Mouse (Mus musculus): ENCODE results near the gene Slc3a1.
A peak's percentile ranks its signal among the peaks of the same experiment; 100 is the strongest.

Gene Slc3a1

DNA sequence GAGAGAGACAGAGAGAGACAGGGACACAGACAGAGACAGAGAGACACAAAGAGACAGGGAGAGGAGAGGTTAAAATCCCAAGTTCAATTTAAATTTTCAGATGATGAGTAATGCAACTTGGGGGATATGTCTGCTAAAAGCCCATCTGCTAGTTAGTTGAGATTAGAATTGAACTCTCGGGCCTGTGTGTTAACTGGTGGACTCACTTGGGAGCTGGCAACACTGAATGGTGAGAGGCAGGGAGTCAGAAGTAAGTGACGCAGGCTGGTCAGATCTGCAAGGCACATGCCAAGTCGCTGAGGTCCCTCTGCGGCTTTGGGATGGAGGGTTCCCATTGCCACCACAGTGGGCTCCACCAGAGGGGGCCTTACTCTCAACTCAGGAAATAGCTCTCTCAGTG lies 10.1 kb downstream of the Slc3a1 start:
- no peak for DNase-seq

DNA sequence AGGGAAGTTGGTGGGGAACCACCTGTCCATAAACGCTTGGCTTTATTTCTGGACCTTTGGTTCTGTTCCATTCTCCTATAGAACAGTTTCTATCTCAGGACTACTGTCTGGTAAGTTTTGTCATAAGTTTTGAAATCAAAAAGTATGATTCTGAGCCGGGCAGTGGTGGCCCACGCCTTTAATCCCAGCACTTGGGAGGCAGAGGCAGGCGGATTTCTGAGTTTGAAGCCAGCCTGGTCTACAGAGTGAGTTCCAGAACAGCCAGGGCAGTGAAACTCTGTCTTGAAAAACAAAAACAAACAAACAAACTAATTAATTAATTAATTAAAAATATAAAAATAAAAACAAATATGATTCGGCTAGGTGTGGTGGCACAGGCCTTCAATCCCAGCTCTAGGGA lies 10.6 kb downstream of the Slc3a1 start:
- DNase-seq = no peak

DNA sequence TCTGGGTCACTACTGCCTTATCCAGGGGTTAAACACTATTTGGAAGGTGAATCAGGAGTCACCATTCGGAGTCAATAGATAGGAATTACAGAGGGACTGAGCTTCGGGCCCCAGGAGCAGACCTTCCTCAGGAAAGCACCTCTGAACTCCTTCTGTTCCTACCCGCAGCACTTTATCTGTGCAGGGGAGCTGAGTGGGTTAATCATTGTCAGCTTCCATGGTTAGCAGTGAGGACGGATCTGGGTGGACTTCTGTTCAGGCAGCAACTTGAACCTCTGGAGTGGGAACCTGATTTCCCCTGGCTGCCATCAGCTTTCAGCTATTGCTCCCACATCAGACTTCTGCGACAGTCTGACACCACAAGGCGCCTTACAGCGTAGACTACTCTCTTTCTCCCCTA lies 12.7 kb downstream of the Slc3a1 start:
- peak; percentile 80 for DNase-seq

DNA sequence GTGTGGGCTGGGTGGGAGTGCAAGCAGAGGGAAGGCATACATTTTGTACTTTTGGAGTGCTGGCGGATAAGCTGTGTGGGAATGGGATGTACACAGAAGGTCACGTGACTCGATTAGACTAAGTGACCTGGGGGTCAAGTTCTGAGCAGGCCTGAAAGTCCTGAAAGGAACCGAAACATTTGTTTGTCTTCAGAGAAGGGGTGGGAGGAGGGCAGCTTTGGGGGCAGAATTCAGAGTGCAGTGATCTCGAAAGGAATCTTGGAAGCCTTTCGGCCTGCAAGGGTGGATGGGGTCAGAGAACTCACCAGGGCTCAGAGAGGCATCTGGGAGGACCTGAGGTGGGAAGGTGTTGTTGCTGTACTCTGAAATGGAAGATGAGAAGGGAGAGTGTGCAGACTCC lies 14.2 kb downstream of the Slc3a1 start:
- peak; percentile 80 for DNase-seq

DNA sequence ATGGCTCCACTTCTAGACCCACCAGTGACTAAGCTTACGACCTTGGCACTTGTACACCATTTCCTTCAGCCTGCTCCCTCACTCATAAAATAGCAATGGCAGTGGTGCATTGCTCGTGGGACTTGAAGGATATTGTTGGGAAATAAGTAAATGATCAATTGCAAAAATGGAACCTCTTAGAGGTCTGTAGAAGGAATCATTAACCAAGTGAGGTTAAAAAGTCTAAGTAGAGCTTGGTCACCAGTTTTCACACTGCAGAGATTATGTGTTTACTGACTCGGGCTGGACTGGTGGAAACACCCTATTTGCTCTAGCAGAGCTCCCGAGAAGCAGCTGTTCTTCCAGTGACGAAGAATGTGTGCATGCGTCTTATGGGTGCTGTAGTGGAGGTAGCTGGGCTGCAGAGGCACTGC lies 15.2 kb downstream of the Slc3a1 start:
- DNase-seq = peak; percentile 61

DNA sequence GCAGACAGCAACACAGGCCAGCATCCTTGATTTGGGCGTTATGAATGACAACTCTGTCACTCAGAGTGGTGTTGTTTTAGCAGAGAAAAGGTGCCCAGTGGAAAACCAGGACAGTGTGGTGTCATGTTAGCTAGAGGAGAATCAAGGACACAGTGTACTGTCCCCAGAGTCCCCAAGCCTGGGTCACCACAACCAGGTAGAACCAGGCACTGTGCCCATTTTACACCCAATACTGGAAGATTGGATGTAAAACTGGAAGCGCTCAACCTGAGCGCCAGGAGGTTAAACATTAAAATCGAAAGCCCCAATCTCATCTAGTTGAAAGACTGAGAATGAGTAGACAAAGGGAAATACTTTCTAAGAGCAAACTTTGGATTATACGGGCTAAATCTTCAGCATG lies 16.3 kb downstream of the Slc3a1 start:
- DNase-seq = peak; percentile 79

DNA sequence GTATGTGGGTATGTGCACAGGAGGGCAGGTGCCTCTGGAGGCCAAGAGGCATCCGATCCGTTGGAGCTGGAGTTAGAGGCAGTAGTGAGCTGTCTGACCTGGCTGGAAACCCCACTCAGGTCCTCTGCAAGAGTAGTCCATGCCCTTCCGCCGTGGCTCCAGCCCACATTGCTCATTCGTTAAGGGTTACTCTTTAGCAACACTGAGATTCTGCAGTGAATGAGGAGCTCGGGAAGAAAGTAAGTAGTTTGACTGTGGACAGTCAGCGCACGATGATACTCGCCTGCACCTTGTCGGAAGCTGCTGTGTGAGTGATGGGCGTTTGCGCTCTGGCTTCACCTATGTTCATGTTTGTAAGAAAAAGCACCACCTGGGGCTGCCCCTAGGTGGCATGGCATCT lies 17.0 kb downstream of the Slc3a1 start:
- DNase-seq = no peak

DNA sequence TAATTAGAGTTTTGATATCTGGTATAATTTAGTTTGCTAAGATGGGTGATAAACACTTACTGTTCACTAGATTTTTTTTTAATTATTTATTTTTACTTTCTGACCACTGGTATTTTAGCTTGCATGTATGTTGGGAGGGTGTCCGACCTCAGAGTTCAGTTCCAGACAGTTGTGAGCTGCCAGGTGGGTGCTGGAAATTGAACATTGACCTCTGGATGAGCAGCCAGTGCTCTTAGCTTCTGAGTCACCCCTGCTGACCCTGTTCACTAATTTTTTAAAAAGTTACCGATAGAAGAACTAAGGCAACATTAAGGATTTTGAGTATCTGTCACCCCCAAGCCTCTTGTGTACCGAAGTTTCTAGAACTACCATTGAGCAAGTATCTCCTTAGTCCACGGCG lies 20.2 kb downstream of the Slc3a1 start:
- no peak for DNase-seq

DNA sequence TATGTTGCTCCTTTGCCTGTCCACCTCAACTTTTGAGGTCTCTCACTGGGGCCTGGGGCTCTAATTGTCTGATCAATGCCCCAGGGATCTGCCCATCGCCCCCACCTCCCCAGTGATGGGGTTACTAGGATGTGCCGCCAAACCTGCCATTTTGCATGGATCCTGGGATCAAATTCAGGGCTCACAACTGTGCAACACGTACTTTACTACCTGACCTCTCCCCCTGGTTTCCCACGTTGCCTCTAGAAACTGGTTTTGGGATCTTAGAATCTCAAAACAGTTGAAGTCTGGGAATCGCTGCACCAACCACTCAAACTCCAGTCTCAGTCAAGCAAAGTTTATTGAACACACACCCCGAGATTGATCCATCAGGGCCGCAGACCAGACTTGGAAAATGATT lies 30.1 kb downstream of the Slc3a1 start:
- no peak for DNase-seq

DNA sequence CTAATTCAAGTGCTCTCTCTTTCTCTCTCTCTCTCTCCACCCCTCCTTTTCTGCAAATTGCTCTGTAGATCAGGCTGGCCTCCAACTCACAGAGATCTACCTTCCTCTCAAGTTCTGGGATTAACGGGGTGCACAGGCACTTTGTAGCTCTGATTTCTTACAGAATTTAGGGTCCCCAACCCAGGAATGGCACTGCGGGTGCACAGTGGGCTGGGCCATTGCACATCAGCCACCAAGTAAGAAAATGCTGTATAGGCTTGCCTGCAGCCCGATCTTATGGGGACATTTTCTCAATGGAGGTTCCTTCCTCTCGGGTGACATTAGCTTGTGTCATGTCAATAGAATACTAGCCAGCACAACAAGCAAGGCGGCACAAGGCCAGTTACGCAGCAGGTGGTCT lies 31.0 kb downstream of the Slc3a1 start:
- no peak for DNase-seq

DNA sequence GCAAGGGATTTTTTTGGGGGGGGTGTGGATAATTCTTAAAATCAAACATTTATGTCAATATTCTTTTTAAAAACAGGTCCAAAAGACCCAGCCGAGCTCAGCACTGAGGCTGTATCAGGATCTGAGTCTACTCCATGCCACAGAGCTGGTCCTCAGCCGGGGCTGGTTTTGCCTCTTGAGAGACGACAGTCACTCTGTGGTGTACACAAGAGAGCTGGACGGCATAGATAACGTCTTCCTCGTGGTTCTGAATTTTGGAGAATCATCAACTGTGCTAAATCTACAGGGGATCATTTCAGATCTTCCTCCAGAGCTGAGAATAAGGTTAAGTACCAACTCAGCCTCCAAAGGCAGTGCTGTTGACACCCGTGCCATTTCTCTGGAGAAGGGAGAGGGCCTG lies 35.4 kb downstream of the Slc3a1 start:
- no peak for DNase-seq

DNA sequence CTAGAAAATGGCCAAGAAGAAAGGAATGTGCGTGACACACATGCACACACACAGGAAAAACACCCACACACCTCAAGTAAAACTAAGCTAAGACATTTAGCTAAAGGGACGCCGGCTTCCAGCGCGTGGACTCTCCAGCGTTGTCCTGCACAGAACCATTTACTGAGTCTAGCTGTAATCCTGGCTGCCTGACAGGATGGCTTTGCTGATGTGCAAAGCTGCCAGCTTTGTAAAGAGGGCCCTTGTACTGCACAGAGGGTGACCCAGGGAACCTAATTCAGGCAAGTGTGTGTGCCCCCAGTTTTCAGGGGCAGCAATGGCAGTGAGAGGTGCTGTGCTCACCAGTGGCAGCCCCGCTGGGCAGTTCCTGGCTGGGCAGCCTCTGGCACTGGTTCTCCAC lies 39.2 kb downstream of the Slc3a1 start:
- DNase-seq = no peak

DNA sequence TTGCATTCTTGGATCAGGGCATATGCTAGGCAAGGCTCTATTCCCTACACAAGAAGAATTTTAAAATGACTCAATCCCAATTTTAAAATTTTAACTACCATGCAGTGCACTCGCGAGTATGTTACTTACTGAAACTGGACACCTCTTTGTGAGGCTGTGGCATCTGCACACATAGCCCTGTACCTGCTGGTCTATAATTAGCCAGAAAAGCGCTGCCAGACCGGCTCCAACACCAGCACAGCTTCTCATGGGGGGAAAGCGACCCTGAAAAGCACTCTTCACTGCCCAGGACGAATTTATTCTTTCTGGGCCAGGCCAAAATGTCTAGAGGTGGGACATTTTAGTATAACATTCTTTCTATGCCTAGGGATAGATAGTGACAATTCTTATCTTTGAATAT lies 42.5 kb downstream of the Slc3a1 start:
- no peak for DNase-seq

DNA sequence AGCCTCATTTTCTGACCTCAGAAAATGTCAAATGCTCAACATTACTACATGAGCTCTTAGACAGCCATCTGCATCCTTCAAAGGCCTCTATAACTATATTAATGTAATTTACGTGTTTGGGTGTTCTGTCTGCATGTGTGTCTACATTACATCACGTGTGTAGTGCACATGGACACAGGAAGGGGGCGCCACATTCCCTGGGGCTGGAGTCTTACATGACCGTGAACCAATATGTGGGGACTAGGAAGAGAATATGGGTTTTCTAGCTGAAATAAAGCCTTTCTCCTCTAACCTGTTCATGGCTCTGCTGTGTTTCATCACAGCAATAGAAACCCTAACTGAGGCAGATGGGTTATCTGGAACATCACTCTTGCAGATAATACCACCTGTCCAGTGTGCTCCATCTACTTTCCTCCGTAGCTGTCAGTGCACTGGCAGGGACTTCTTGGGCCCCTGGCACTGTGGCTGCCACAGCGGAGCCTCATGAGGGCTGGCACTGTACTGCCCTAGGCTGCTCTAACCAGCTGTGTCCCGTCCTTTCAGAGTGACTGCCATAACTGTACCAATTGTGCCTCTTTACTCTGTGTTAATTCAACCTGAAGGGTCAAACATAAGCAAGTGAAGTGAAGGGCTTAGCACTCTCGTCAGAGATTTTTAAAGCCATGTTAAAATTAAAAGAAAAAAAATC lies 43.1 kb downstream of the Slc3a1 start:
- no peak for DNase-seq

DNA sequence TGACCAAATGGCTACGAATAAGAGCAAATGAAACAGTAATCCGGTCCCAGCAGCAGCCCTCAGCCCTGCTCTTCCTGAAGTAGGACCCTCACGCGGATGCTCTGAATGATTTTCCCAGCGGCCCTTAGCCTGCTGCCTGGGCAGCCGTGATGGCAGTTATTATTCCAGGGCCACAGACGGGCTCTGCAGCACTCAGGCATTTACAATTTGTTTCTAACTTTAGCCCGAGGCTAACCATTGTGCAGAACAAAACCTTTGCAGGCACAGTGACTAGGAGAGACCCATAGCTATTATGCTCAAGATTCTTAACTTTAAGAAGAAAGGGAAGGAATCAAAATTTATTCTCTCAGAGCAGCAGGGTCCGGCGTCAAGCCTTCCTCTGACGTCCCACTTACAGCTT lies 44.2 kb downstream of the Slc3a1 start:
- no peak for DNase-seq

DNA sequence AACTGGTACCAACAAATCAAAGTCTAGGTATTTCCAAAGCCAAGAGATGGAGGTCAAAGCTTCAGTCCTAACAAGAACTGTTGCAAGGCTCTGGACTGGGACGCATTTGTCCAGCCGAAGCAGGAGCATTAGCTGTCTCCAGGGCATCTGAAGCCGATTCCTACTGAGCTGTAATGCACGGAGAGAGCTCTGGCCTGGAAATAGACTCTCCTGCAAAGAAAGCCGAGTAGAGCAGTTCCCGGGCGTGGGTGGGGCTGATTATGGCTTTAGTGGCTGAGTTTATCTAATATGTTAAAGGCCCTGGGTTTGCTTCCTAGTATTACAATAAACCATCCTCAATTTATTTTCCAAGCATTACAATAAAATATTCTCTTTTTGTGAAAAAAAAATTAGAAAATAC lies 45.0 kb downstream of the Slc3a1 start:
- DNase-seq = no peak

DNA sequence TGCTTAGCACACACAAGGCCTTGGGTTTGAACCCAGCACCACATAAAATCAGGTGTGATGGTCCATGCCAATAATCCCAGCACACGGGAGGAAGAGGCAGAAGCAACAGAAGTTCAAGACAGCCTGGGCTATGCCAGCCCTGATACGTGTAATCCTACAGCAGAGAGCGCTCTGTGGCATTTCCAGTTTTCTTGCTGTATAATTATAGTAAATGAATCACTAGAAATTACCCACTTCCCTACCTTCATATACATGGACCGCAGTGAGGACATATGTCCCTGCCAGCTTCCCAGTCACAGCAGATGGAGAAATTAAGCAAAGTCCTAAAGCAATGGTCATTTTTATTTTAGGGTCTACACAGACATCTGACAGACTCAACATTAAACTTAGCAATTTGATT lies 45.9 kb downstream of the Slc3a1 start:
- DNase-seq = no peak

DNA sequence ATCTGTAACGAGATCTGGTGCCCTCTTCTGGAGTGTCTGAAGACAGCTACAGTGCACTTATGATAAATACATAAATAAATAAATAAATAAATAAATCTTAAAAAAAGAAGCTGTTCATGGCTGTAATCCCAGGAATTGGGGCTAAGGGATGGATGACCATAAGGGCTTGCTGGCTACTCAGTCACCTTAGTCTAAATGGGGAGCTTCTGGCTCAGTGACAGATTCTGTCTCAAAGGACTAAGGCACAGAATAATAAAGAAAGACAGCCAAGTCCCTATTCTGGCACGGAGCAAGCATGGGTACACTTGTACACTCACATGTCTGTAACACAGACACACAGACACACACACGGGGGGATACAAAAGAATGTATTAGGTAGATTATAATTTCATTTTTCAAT lies 51.1 kb downstream of the Slc3a1 start:
- DNase-seq = no peak

DNA sequence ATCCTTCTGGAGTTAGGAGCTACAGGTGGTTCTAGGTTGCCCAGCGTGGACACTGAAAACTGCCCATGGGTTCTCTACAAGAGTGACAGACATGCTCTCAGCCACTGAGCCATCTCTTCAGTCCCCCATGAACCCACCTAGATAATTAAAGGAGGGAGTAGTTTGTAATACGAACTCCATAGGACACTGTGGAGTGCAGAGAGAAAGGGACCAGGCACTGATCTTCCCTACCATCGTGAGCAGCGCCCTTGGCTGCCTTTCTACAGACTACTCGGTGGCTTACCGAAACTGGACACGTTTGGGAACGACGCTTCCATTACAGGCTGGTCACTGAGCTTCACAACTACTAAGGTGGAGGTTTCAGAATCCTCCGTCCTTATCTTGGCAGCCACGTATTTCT lies 52.6 kb downstream of the Slc3a1 start:
- DNase-seq = no peak

DNA sequence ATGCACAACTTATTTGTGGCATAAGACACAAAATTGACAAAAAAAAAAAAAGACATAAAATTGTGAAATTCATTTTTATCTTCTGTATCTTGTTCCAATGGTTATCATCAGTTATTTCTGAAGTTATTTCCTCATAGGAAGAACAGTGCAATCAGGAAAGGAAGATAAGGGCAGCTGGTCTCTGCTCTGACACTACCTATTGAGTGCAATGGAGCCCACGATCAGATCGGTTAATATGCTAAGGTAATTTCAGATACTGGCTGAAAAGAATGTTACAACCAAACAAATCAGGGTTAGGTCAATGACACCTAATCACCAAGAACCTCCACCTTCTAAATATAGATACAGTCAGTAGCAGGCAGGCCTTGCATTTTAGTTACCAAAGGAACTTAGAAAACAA lies 57.2 kb downstream of the Slc3a1 start:
- DNase-seq = no peak

DNA sequence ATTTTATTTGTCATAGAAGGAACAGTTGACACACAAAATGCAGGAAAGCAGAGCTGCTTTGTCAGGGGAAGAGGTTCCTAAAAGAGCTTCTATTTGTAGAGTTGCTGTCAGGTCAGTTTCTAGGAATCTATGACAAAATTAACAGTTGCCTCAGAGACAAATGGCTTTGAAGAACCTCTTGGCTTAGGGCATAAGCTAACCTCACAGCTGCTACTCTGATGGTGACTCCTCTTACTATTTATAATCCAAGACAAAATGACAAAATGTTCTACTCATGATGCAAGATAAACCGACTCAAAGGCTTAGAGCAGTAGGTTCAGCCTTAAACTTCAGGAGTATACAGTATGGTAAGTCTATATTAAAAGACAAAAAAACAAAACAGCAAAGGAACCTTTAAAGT lies 58.3 kb downstream of the Slc3a1 start:
- DNase-seq = no peak

DNA sequence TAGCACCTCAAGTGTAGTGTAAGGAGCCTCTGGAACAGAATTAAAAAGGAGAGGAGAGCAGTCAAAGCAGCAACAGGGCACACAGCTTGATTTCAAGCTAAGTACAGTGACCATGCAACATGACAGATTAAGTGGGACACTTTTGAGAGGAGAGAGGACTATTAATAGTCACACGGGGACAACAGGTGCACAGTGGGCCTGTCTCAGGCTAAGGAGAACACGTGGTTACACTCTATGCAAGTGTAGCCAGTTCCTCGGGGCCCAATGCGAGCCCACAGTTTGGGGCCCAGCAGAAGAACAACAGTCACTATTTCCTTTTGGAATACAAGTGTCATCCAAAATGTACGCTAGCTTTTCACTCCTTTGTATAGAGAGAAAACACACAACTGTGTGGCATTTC lies 59.4 kb downstream of the Slc3a1 start:
- no peak for DNase-seq

DNA sequence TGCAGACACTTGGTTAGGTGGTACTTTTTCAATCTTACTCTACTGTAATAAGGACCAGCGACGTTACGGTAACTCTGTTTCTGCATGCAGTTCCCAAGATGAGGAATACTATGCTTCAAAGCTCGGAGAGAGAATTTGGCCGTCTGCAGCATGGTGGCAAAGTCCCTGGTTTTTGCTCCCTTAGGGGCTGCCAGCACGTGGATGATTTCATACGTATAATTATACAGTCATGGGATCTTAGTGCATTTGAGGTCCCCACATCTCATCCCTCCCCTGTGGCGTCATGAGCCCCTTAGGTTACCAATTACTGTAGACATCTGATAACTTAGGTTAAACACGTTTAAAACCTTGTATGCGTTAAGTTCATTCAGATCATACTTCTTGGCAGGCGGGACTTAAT lies 60.2 kb downstream of the Slc3a1 start:
- DNase-seq = no peak

DNA sequence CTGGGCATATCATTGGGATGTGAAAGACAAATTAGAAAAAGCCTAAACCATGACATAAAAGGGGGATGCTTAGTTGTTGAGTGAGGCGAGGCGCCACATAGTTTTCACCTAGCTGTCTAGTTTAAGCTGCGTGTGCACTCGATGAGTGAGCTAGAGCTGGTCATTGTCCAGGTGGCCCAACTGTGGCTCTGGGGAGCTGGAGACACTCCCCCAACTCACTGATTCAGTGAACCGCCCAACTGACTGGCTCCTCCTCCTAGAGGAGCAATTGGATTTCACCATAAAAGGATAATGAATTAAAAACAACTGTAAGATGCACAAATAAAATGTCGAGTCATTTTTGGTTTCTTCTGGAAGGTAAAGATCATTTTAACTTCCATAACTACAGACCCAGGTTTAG lies 60.8 kb downstream of the Slc3a1 start:
- no peak for DNase-seq

DNA sequence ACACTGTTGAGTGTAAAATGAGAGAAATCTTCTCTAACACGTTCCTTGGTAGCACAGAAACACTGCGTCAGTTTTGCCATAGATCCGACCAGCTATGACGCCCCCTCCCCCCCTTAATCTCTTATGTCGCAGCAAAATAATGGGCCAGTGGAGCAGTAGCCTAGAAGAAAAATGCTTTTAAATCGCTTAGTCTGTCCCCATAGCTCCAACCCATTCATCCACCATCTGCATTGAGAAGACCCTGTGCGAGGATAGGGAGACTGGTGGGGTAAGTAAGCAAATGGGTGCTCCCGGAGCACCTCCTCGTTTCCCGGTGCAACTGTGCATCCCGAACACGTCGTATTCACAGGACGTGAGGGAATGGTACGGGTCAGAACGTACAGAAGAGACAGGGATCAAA lies 61.4 kb downstream of the Slc3a1 start:
- no peak for DNase-seq
